Mouse (Mus musculus) bone marrow, adult 2 months (tissue): ENCODE measurements around the gene Edc4.

Experiments used
- CTCF ChIP-seq: fragments of 200-500 bp; IDR thresholded peaks from 2 replicates; pipeline ENCODE4 v1.5.1; 2011; ENCODE audit warnings: low read length, control low read depth; ENCODE audit not compliant: control insufficient read depth, insufficient read depth
- POLR2A ChIP-seq: fragments of 200-500 bp; IDR thresholded peaks from 2 replicates; pipeline ENCODE4 v1.6.1; 2011; ENCODE audit warnings: low read depth, mild to moderate bottlenecking, control low read depth, low read length, borderline replicate concordance; ENCODE audit not compliant: control insufficient read depth

GRCm38 (mm10) chr8:105925123-105925522 lies 44.4 kb downstream of the Edc4 start:
- TF ChIP-seq POLR2A (no peak), CTCF (no peak)
